Mouse (Mus musculus): ENCODE data around the gene Slc30a5.
"Not testable (repeated sequence)": the region's sequence is repeated elsewhere in the genome, so short reads cannot be mapped to it uniquely, and the experiment has no call there.

Gene Slc30a5

DNA sequence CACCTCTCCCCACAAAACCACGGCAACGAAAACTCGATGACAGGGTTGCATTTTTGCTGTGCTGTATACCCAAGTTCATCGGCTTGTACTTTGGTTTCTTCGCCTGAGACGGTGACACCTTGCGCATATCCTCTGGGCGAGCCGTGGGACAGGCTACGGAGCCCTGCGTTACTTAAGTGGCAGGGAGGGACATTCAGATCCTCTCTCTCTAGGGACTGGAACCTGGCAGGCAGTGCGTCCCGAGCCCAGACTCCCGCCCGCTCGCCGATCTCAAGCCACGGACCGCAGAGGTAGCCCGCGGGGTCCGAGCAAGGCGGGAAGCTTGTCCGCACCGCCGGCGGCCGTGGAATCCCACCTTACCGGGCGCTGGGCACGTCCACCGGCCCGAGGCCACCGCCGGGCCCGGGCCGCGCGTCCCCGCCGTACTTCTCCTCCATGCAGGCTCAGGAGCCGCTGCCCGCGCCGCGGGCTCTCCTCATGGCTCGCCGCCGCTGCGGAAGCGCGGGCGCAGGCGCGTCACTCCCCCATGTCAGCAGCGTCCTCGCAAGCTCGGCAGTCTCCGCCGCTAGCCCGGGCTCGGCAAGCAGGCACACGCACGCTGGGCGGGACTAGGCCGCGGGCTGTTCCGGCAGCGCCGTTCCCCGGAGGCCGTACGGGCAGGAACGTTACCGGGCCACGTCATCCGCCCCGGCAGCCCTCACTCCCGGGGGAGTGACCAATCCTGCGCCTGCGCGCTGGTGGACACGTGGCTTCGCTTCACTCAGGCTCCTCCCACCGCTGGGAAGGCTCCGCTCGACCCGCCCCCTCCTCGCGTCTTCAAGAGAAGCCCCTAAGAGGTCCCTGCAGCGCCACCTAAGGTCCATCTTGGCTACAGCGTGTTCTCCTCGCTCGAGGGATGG, at the start of gene Slc30a5:
Gene Slc30a5 (minus strand): TSS at position 687 of the 899 bp plus-strand sequence.
- in situ Hi-C loops (cut with MboI; ENCODE audit: low sequenced_read_pairs): no loop called here

DNA sequence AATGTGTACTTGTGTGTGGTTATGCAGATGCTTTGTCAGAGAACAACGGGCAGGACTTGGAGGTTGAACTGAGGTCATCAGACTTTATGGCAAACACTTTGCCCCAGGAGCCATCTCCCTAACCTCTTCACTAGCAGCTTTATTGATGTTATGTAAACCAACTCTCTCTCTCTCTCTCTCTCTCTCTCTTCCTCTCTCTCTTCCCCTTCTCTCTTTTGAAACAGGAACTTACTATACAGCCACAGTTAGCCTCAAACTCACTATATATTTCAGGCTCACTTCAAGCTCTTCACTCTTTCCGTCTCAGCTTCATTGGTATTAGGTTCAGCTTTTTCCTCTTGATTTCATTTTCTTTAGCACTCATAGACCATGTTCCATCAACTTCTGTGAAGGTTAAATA, 48.7 kb upstream of the Slc30a5 start:
- in situ Hi-C loops (cut with MboI; ENCODE audit: low sequenced_read_pairs): no loop called here

GRCm38 (mm10) chr13:100879806-100880205, 46.6 kb upstream of the Slc30a5 start:
- in situ Hi-C loops (cut with MboI; ENCODE audit: low sequenced_read_pairs): no loop called here

DNA sequence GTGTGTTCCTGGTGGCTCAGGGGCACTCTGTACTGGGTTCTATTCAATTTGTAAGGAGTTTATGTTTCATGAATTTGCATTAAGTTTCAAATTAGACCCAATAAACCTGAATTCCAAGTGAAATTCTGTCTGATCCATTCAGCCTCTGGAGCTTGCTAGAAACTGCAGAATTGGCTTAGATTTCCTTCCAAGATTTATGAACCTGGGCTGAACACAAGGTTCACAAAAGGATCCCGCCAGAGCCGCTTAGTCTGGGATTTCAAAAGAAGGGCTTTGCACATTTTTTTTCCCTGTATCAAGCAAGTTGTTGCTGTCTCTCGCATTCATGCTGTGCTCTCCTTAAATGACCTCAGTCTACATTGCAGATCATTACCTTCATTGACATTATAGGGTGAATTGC, 46.1 kb upstream of the Slc30a5 start:
- in situ Hi-C loops (cut with MboI; ENCODE audit: low sequenced_read_pairs): no loop called here

GRCm38 (mm10) chr13:100878264-100878663, 45.0 kb upstream of the Slc30a5 start:
- in situ Hi-C loops (cut with MboI; ENCODE audit: low sequenced_read_pairs): no loop called here

DNA sequence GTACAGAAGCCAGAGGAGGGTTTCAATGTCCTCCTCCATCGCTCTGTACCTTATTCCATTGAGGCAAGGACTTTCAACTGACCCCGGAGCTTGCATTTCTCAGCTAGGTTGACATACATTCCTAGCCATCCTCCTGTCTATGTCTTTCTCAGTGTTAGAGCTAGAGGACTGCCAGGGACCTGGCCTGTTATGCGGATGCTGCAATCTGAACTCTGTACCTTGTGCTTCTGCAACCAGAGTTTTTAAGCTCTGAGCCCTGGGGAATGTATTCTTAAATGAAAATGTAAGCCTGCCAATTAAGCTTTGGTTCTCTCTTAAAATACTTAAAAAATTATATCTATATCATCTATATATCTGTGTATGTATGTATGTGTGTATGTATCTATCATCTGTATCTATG, 44.5 kb upstream of the Slc30a5 start:
- in situ Hi-C loops (cut with MboI; ENCODE audit: low sequenced_read_pairs): no loop called here

- in situ Hi-C loops (cut with MboI; ENCODE audit: low sequenced_read_pairs): no loop called here
Observed at GRCm38 (mm10) chr13:100875103-100875502, 41.9 kb upstream of the Slc30a5 start.

DNA sequence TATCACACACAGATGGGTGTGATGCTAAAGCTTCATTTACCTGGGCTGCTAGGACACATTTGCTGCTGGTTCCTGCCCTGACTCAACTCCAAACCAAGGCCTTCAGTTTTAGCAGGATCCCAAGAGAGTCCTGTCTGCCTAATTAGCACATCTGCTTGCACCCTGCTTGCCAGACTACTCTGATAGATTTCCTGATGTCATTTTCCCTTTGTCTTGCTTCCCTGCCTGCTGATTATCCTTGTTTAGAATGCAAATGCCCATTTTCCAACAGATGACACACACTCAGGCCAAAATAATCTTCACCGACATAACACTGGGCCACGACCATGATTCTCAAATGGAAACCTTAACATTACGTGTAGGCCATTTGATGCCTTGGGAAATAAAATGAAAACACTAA, 41.4 kb upstream of the Slc30a5 start:
- in situ Hi-C loops (cut with MboI; ENCODE audit: low sequenced_read_pairs): no loop called here

GRCm38 (mm10) chr13:100873530-100873929, 40.3 kb upstream of the Slc30a5 start:
- in situ Hi-C loops (cut with MboI; ENCODE audit: low sequenced_read_pairs): no loop called here

DNA sequence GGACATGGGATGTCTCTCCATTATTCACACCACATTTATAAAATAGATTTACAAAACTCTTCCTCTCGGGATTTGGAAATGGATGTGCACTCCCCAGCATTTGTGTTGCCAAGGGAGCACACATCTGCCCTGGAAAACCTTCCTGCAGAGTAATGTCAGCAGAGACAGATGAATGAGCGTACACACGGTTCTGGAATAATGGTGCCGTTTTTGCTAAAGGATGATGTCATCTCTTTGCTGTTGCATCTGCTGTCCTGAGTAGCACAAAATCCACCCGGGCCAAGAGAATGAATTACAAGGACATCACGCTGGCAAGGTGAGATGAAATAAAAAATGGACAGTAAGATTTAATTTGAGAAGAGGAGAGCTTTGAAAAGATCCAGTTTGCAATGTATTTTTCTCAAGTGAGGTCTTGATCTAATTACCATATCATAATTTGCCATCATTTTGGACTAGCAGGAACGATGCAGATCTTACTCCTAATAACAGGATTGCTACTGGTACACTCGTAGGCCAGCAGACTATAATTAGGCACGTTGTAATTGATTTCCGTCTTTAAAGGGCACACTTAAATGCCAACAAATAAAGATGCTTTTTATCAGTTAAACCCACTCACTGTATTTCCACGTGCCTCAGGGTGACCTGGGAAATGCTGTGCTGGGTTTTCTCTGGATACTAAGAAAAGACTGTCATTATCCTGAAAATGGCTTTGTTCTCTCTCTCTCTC, 38.4 kb upstream of the Slc30a5 start:
- in situ Hi-C loops (cut with MboI; ENCODE audit: low sequenced_read_pairs): no loop called here

- in situ Hi-C loops (cut with MboI; ENCODE audit: low sequenced_read_pairs): no loop called here
Observed at GRCm38 (mm10) chr13:100869813-100870212, 36.6 kb upstream of the Slc30a5 start.

- in situ Hi-C loops (cut with MboI; ENCODE audit: low sequenced_read_pairs): no loop called here
Observed at GRCm38 (mm10) chr13:100866311-100866710, 33.1 kb upstream of the Slc30a5 start.

DNA sequence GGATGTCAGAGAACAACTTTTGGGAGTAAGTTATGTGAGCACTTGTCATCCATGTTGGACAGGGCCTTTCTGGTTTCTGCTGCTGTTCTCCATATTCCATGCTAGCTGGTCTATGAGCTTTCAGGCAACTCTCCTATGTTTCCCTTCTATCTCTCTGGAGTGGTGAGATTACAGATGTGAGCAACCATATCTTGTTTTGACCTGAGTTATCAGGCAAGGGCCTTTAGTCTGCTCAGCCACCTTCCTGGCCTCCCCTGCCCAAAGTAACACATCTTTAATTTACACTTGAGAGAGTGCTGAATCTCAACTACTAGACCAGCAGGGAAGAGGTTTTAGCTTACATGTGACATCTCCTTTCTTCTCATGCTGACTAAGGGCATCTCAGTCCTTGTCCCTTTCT, 32.5 kb upstream of the Slc30a5 start:
- in situ Hi-C loops (cut with MboI; ENCODE audit: low sequenced_read_pairs): no loop called here

- in situ Hi-C loops (cut with MboI; ENCODE audit: low sequenced_read_pairs): not testable (repeated sequence)
Observed at GRCm38 (mm10) chr13:100863914-100864313, 30.7 kb upstream of the Slc30a5 start.

DNA sequence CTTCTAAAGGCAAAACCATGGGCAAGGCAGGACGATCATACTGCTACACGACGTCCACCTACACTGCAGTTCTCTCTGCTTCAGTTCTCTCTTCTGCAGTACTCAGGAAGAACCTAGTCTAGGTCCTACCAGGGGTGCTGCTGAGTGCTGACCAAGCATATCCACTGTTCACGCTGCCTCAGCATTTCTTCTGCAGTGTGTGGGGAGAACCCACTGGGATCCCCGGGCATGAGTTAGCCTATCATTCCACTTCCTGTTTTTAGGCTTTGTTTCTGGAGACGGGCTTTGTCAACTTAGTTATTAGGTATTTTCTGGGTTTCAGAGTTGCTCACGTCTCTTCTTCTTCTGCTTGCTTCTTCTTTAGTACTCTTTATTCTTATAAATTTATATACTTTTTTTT, 25.9 kb upstream of the Slc30a5 start:
- in situ Hi-C loops (cut with MboI; ENCODE audit: low sequenced_read_pairs): no loop called here

DNA sequence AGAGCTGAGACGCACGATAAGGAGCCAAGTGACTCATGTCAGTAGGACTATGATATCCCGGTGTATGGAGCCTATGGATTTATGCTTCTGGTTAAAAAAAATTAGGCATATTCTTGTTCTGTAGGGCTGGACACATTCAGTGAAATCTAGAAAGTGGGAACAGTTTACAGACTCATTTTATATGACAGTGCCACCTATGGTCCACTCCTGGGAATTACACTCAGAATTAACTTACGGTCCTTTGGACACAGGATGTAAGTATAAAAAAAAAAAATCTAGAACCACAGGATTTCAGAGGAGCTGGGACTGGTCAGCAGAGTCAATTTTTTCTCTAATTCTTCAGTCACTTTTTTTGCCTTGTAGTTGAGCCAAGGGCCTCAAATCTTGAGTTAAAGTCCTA, 20.9 kb upstream of the Slc30a5 start:
- in situ Hi-C loops (cut with MboI; ENCODE audit: low sequenced_read_pairs): no loop called here

- in situ Hi-C loops (cut with MboI; ENCODE audit: low sequenced_read_pairs): no loop called here
Observed at GRCm38 (mm10) chr13:100853120-100853519, 19.9 kb upstream of the Slc30a5 start.

DNA sequence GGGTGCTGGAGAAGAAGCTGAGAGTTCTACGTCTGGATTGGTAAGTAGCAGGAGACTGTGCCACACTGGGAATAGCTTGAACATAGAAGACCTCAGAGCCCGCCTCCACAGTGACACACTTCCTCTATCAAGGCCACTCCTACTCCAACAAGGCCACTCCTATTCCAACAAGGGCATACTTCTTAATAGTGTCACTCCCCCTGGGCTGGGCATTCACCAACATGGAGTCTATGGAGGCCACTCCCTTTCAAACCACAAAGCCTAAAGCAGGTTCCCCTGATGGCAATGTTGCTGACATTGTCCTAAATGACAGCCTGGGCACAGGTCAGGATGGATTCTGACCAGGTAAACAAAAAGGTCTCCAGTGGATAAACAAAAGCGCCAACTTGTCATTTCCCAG, 15.9 kb upstream of the Slc30a5 start:
- in situ Hi-C loops (cut with MboI; ENCODE audit: low sequenced_read_pairs): no loop called here

DNA sequence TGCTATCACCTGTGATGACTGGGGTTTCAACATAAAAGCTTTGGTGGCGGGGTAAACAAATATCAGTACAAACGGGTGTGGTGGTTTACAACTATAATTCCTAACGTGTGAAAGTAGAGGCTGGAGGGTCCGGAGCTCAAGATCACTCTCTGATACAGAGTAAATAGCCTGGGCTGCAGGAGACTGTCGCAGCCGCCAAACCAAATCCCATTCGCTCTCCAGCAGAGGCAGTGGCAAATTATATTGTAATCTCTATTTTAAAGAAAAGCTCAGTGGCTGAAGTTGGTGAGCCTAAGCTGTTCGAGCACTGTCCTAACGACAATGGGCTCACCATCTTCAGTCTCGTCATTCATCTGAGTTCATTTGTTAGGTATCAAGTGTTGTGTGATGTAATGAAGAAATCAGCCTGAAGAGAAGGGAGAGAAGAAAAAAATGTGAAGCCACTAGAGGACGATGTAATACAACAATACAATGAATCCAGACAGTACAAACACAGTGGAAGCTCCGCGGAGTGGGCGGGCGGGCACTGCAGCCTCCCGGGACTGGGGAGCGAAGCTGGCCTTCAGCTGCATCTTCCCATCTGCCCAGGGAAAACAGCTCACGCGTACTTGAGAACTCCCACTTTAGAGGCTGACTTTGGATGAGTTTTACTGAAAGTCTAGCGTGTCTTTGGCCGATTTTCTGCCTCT, 13.8 kb upstream of the Slc30a5 start:
- in situ Hi-C loops (cut with MboI; ENCODE audit: low sequenced_read_pairs): no loop called here

- in situ Hi-C loops (cut with MboI; ENCODE audit: low sequenced_read_pairs): no loop called here
Observed at GRCm38 (mm10) chr13:100846254-100846653, 13.0 kb upstream of the Slc30a5 start.

DNA sequence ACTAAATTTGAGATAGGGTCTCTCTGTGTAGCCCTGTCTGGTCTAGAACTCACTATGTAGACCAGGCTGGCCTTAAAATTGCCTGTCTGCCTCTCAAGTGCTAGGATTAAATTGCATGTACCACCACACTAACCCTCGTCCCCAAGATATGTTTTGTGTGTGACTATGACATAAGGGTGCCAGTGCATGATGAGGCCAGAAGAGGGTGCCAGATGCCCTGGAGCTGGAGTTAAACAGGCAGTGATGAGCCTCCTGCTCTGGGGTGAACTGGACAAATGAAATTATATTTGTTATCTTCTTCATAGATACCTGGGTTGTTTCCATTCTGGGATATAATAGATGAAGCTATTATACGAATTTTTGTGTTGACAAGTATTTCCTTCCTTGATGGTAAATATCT, 10.7 kb upstream of the Slc30a5 start:
- in situ Hi-C loops (cut with MboI; ENCODE audit: low sequenced_read_pairs): no loop called here
